In the genomic region with DNA sequence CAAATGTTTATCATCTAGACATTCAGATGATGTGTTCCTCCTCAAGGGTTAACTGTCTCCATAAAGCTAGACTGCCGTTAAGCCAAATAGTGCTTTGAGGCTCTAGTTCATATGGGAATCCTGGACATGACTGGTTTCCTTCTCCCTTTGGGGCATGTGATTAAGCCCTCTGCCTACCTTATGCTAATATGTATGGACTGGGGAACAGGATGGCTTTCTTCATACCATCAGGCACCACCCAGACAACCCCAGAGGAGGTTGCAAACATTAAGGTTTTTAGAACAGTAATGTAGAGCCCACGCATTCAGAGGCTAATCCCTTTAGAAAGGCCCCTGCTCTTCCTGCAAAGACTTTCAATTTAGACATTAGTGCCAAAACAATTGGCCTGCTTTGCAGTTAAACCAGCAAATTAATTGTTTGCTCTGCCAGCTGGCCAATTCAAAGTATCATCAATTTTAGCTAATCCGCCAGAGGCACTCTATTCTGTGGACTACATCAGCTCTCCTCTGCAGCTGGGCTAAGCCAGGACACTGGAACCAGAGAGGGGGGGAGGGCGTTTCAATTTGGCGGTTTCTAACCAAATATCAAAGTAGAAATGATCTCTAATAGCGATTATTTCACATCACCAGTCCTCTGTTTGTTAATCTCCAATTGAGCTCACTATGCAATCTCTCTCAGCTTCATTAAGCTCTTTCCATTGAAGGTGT, we compare ENCODE assay signal across 22 mouse cellular contexts.
A peak's percentile ranks its signal among the peaks of the same experiment; 100 is the strongest.
DNase-seq lines count a peak whose midpoint lies in the region; ATAC-seq and TF ChIP-seq lines count a peak whose summit lies in the region.
"Had no signal": no experiment of that assay in that cellular context is flagged by ENCODE, and none has a peak within 500 bp of the region (broad histone marks: within the 10 kb centered on the region; RNA-seq: fewer than 3 reads in every experiment).

No protein-coding gene starts in this region.

- no peak for TF ChIP-seq CTCF in lung, embryonic 14.5 days (IDR thresholded peaks at IDR 0.05; ENCODE audit: low read depth)
- TF ChIP-seq CTCF in lung, adult 2 months (IDR thresholded peaks at IDR 0.05; ENCODE audit: insufficient read depth, low read length), result no peak

- H3K4me1 ChIP-seq in lung, embryonic 14.5 days (ENCODE audit: insufficient read depth), result no peaks in the 10 kb centered on the region
- H3K4me1 ChIP-seq in lung, adult 2 months (ENCODE audit: control insufficient read depth, insufficient read depth, low read length), result no peaks in the 10 kb centered on the region
- H3K4me1 ChIP-seq in midbrain, embryonic 13.5 days (replicated peaks), result 0 out of 2 replicates have a peak, but pooled peaks cover 2% of the 10 kb centered on the region
- H3K4me1 ChIP-seq: embryonic facial prominence, embryonic 15.5 days; hindbrain, embryonic 12.5 days; limb, embryonic 12.5 days had no signal

- no peaks in the 10 kb centered on the region for H3K9me3 ChIP-seq in lung, embryonic 14.5 days (ENCODE audit: low read depth, low read length)
- 0 out of 2 replicates have a peak, but pooled peaks cover 3% of the 10 kb centered on the region for H3K9me3 ChIP-seq in midbrain, embryonic 13.5 days
- H3K9me3 ChIP-seq: embryonic facial prominence, embryonic 15.5 days; forebrain, embryonic 10.5 days; G1E; hindbrain, embryonic 12.5 days; limb, embryonic 12.5 days had no signal

- no peaks in the 10 kb centered on the region for H3K27me3 ChIP-seq in lung, embryonic 14.5 days (ENCODE audit: insufficient read depth, low read length)
- H3K27me3 ChIP-seq in midbrain, embryonic 13.5 days, result no peaks in the 10 kb centered on the region
- H3K27me3 ChIP-seq: embryonic facial prominence, embryonic 15.5 days; hindbrain, embryonic 12.5 days; limb, embryonic 12.5 days had no signal

- H3K4me2 ChIP-seq in lung, embryonic 14.5 days, result no peak overlapping the region
- no peak overlapping the region for H3K4me2 ChIP-seq in midbrain, embryonic 13.5 days (replicated peaks)
- H3K4me2 ChIP-seq: embryonic facial prominence, embryonic 15.5 days; hindbrain, embryonic 12.5 days; limb, embryonic 12.5 days had no signal

- H3K9ac ChIP-seq in lung, embryonic 14.5 days, result no peak overlapping the region
- no peak overlapping the region for H3K9ac ChIP-seq in midbrain, embryonic 13.5 days (replicated peaks)
- H3K9ac ChIP-seq: embryonic facial prominence, embryonic 15.5 days; hindbrain, embryonic 12.5 days; limb, embryonic 12.5 days; liver, embryonic 14.5 days had no signal

- no peak overlapping the region for H3K4me3 ChIP-seq in lung, embryonic 14.5 days (ENCODE audit: low read depth, low read length)
- H3K4me3 ChIP-seq in lung, adult 2 months (replicated peaks; ENCODE audit: extremely low read depth, low read depth, low read length), result no peak overlapping the region
- H3K4me3 ChIP-seq in midbrain, embryonic 13.5 days (replicated peaks), result no peak overlapping the region
- H3K4me3 ChIP-seq: embryonic facial prominence, embryonic 15.5 days; forebrain, embryonic 10.5 days; hindbrain, embryonic 12.5 days; layer of hippocampus, adult 2 months; left cerebral cortex, adult 2 months; limb, embryonic 12.5 days had no signal

- WGBS in lung, embryonic 14.5 days, result 77% methylated on average over 6 of the region's 6 CpGs
- WGBS in lung, adult 2 months, result 70% methylated on average over 6 of the region's 6 CpGs
- 40% methylated on average over 6 of the region's 6 CpGs for WGBS in midbrain, embryonic 13.5 days

- TF ChIP-seq POLR2A in lung, adult 2 months (IDR thresholded peaks at IDR 0.05; ENCODE audit: borderline replicate concordance, extremely low read depth, low read depth, low read length), result no peak

- H3K27ac ChIP-seq in lung, embryonic 14.5 days (ENCODE audit: low read depth), result no peak overlapping the region
- no peak overlapping the region for H3K27ac ChIP-seq in midbrain, embryonic 13.5 days
- H3K27ac ChIP-seq: embryonic facial prominence, embryonic 15.5 days; forebrain, embryonic 10.5 days; hindbrain, embryonic 12.5 days; layer of hippocampus, adult 2 months; left cerebral cortex, adult 2 months; limb, embryonic 12.5 days; liver, embryonic 14.5 days had no signal

- H3K36me3 ChIP-seq in lung, embryonic 14.5 days (ENCODE audit: insufficient read depth), result peaks cover 2% of the 10 kb centered on the region; the same call in 1 of the 2 replicates
- H3K36me3 ChIP-seq in midbrain, embryonic 13.5 days, result peaks cover 23% of the 10 kb centered on the region
- H3K36me3 ChIP-seq: embryonic facial prominence, embryonic 15.5 days had no signal

- ATAC-seq in lung, embryonic 14.5 days (ENCODE audit: insufficient read depth), result no peak
- peak; percentile 86 for ATAC-seq in midbrain, embryonic 13.5 days
- ATAC-seq in megakaryocyte, adult 5-6 weeks (ENCODE audit: poor library complexity, severe bottlenecking), result no peak
- ATAC-seq: CD4-positive, CD25-positive, alpha-beta regulatory T cell, adult 4 months; intestine, embryonic 16.5 days had no signal

- DNase-seq in adrenal gland, postnatal 10 days, result peak; percentile 1
- DNase-seq in adrenal gland, postnatal 4 days (ENCODE audit: low spot score in 2 of 2), result no peak
- peak; percentile 1 for DNase-seq in lung, embryonic 14.5 days
- DNase-seq in lung, adult 2 months, result no peak
- peak; percentile 8 for DNase-seq in retina, adult 2 months (ENCODE audit: low read depth, low spot score)
- no peak for DNase-seq in kidney, adult 8-10 months
- DNase-seq: adrenal gland, adult 2 months; cerebellum, adult 9-10 months; kidney, postnatal 10 days; lung, postnatal 14 days had no signal

Comparison
In these comparisons a context has a peak if more than half of its experiments do, and no peak if none do; other contexts are left out.
1. DNase-seq: peak in adrenal gland, postnatal 10 days (single experiment), lung, embryonic 14.5 days (single experiment) and retina, adult 2 months (single experiment); none in adrenal gland, postnatal 4 days (0 of 2), lung, adult 2 months (single experiment) and kidney, adult 8-10 months (0 of 2).